Mouse (Mus musculus): ENCODE data around the gene Myo1e.
"Not testable (repeated sequence)": the region's sequence is repeated elsewhere in the genome, so short reads cannot be mapped to it uniquely, and the experiment has no call there.

The Myo1e gene

DNA sequence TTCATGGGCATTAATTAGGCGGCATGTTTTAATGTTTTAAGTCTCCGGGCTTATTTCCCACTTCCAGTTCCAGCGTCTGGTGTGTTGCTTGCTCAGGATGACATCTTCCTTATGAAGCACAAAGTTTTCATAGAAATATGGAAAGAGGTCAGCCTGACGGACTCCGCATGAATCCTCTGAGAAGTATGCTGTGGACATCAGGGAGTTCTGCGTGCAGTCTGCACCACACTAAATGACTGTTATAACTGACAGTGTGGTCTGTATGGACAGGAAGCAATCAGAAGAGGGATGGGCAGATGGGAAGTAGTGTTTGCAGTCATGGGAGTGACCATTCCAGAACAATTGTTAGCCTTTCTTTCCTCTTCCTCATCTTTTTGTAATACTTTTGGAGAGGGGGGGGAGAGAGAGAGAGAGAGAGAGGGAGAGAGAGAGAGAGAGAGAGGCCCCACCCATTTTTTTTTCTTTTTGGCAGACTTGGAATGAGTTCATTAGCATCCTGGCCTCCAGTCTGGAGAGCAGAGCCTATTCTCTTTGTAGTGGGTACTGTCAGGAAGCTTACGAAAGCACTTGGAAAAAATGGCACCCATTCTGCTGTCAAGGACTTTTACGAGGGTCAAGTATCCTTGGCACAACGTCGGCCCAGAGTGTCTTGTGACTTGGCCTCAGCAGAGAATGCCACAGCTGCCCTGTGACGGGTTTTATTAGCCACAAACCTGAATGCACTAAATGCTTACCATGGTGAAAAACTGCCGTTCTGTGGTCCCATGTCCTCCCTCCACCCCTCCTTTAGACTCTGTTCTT lies 42.9 kb downstream of the Myo1e start:
- no peak for DNase-seq (ENCODE audit: low spot score in 2 of 2)

DNA sequence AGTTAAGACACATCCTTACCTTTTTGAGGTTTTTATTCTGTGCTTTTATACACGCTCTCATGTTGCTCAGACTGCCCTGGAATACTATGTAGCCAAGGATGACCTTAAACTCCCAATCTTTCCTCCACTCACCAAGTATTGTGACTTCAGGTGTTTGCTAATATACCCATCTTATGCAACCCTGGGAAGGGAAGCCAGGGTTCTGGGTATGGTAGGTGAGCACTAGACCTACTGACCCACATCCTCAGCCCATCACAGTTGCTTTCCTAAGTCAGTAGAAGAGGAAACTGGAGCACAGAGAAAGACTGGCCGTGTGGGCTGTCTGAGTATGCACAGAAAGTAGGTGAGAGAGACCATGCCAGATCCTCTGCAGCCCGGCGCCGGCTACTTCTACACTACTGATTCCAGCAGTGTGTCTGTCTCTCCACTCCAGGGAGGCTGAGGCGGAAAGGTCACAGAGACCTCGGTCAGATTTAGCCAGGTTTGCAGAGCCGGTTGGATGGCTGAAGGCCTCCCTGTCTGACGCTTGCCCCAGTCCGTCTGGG lies 44.4 kb downstream of the Myo1e start:
- no peak for DNase-seq (ENCODE audit: low spot score in 2 of 2)

DNA sequence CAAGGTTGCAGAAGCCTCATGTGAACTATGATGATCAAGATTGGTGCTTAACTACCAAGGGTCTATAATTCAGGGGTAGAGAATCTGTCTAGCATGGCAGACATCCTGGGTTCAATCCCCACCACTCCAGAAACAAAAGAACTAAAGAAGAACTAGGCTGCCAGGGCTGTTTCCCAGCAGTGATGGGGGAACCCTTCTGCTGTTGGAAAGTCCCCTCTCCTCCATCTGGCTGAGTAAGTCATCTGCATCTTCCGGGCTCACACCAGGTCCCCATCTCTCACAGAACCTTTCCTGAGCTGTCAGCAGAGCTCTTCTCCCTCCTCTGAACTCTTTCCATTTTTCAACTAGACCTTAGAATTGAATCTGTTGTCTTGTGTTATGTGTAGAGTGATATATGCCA lies 45.9 kb downstream of the Myo1e start:
- DNase-seq (ENCODE audit: low spot score in 2 of 2): no peak

DNA sequence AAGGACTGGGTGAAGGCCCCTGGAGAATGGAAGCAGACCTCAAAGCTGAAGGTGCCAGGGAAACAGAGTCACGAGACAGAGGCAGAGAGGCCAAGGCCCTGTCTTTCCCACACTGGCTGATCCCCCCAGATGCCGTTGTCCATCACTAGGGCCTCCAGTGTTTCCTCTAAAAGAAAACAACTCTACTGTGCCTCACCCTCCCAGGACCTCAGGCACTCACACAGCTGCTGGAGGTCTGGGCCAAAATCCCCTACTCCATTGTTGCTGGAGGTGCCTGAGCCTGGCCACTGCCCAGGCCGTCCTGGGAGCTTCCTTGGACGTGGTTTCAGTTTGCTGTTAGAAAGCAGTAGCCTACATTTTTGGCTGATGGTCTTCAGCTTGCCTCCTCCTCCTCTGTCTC lies 47.9 kb downstream of the Myo1e start:
- no peak for DNase-seq (ENCODE audit: low spot score in 2 of 2)

DNA sequence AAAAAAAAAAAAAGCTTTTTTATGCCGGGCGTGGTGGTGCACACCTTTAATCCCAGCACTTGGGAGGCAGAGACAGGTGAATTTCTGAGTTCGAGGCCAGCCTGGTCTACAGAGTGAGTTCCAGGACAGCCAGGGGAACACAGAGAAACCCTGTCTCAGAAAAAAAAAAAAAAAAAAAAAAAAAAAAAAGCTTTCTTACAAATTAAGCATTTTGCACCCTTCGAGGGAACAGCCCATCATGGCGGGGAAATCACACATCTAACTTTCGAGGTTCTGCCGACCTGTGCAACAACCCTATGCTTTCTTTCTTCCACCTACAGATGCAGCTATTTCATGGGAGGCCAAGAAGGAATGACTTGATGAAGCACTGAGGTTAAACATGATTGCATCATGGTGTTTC lies 48.9 kb downstream of the Myo1e start:
- DNase-seq (ENCODE audit: low spot score in 2 of 2): not testable (repeated sequence)

DNA sequence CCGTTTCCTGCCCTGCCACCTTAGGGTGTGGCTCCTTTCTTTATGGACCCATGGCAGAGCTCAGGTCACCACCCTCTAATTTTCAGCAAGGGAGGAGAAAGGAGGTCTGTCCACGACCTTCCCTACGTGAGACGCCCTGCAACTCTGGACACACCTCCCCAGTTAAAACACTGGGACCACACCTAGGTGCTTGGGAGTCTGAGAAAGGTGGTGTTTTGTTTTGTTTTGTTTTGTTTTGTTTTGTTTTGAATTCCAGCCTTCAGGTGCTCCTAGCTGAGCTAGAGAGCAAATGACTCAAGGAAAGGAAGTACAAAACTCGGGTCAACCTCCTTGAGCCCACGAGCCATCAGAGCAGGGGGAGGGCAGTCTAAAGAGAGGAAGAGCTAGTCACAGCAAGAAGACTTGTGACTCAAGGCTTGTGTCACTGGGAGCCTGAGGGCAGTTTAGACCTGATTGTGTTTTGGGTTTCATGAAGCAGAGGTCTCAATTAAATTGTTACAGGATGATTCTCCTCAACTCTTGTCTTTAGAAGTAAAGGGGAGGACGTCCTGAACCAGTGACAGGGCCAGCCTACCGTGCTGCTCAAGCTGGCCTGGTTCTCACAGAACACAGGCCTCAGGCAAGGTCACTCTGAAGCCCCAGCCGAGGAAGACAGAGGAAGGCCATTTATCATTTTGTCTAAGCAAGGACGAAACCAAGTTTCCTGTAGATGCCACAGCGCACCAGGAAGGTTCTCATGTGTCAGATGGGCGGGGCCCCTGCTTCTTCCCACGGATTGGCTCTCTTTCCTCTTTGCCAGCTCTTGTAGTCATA lies 50.3 kb downstream of the Myo1e start:
- DNase-seq (ENCODE audit: low spot score in 2 of 2): no peak

DNA sequence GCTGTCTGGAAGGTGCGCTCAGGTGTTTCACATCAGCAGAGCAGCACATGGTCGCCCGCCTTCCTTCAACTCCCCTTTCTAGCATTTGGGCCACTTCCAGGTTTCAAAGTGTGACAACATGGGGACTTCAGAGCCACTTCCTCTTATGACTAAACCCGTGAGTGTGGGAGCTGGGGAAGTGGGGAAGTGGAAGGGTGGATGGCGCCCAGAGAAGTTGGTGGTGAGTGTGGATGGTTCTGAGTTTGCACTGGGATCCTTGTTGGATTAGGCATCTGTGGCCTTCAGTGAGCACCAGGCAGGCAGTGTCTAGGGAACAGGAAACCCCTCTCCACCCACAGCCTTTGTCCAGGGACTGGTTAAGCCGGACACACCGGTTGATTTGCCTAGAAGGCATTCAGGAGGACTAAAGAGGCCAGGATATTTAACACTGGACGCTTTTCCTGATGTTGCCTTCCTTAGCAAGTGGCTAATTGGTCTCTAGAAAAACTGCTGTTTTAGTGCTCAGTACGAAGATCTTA lies 53.2 kb downstream of the Myo1e start:
- DNase-seq (ENCODE audit: low spot score in 2 of 2): no peak

DNA sequence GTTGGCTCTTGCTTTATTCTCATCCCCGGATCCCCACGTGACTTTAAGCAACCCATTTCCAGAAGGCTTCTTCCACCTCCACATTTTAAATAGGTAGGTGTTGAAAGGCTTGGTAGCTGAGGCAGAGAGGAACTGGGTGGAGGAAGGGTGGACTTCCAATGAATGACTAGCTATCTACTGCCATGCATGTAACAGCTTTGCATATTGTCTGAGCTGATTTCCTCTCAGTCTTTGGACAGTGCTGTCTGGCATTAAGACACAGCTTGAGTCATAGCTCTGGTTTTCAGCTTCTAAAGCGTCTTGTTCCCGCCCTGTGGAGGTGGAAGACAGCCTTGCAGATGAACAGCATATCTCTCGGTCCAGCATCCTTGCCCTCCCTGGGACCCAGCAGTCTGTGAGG lies 54.5 kb downstream of the Myo1e start:
- DNase-seq (ENCODE audit: low spot score in 2 of 2): no peak

DNA sequence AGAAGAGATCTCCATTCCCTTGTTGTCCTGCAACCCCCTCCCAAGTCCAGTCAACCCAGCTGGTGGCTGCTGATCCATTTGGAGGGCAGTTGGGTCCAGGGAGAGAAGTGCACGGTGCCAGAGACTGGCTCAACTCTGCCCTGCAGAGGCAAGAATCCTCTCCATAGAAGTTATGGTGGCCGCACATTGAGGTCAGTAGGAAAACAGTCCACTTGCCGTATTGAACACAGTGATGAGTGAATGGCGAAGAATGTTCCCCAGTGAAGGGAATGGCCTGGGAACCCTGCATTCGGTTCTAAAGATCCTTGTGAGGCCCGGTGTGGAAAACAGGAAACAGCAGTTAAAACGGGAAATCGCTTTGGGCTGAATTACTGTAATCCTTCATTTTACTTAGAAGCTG lies 56.0 kb downstream of the Myo1e start:
- no peak for DNase-seq (ENCODE audit: low spot score in 2 of 2)

DNA sequence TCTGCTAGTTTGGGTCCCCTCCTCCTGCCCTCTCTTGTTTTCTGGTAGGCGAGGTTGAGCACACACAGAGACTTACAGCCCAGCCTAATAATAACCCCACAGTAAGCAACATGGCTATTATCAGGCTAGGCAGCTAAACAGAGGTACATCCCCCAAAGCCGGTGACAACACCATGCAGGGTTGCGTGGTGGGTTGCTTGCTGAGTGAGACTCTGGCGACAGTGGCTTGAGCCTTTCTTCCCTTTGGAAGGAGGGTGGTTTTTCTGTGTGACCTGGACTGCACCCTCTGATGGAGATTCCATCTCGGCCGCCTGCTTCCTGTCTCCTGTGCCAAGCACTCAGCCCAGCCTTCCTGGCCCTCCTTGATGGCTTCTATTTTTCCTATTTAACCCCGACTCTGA lies 56.6 kb downstream of the Myo1e start:
- DNase-seq (ENCODE audit: low spot score in 2 of 2): no peak

DNA sequence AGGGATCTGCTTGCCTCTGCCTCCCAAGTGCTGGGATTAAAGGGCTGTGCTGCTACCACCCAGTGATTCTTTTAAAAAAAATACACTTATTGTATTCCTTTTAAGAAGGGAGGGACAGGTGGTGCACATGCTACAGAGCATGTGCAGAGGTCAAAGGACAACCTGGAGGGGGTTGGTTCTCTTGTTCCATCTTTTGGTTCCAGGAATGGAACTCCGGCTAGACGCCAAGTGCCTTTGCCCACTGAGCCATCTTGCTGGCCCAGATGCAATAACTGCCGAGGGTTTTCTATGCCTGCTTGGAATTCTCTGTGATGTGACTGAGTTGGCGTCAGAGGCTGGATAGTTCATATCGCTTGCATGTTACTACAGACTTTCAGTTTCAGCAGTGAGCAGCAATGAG lies 58.4 kb downstream of the Myo1e start:
- DNase-seq (ENCODE audit: low spot score in 2 of 2): no peak

DNA sequence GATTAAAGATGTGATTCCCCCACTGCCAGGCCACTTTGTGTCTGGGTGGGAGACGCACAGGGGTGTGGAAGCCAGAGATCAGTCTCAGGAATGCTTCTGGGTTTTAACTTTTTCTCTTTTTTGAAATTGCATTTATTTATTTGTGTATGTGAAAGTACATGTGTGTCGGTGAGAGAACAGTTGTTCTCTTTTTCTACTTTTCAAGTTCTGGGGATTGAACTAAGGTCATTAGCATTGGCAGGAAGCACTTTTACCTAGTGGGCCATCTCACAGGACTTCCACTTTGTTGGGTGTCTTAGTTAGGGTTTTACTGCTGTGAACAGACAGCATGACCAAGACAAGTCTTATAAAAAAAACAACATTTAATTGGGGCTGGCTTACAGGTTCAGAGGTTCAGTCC lies 59.0 kb downstream of the Myo1e start:
- no peak for DNase-seq (ENCODE audit: low spot score in 2 of 2)

DNA sequence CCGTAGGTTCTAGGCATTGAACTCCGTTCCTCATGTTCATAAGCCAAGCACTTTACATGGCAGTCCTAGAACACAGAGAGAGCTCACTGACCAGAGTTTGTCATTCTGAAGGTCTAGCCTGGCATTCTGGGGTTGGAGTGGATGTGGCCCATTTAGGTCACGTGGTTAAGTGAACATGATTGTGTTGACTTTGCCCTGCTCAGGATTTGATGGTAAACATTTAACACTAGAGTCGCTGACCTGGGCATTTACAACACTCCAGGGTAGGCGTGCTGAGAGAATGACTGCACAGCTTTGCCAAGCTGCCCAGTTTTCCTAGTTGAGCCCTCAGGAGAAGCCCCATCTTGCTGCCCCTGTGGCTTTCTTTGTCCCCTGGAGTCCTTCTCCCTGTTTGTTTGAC lies 60.0 kb downstream of the Myo1e start:
- DNase-seq (ENCODE audit: low spot score in 2 of 2): no peak

DNA sequence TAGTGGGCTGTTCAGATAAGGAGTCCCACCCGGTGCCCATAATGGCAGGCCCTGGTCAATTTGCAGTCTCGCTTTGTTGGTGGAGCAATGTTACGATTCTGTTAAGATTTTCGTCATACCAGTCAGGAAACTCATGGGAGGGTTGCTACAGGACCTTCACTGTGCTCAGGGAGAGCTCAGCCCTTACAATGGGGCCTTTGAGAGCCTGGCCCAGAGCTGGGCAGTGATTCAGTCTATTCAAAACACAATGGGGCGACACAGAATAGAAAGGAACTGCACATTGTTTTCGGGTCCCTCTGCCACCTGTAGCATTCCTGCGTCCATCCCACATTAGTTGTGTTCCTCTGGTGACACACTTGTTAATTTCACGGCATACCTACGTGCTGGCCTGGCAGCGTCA lies 62.2 kb downstream of the Myo1e start:
- no peak for DNase-seq (ENCODE audit: low spot score in 2 of 2)

DNA sequence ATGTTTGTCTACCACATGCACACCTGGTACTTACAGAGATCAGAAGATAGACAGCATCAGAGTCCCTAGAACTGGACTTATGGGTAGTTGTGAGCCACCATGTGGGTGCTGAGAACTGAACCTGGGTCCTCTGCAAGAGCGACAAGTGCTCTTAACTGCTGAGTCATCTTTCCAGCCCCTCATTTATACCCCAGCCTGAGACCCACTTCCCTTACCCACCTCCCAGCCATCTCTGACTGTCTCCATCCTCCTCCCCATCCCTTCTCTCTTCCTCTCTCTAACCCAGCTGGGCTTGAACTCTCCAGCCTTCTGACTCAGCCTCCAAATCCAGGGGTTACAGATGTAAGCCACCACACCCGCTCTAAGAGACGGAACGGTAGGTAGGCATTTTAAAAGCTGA lies 63.3 kb downstream of the Myo1e start:
- DNase-seq (ENCODE audit: low spot score in 2 of 2): no peak

DNA sequence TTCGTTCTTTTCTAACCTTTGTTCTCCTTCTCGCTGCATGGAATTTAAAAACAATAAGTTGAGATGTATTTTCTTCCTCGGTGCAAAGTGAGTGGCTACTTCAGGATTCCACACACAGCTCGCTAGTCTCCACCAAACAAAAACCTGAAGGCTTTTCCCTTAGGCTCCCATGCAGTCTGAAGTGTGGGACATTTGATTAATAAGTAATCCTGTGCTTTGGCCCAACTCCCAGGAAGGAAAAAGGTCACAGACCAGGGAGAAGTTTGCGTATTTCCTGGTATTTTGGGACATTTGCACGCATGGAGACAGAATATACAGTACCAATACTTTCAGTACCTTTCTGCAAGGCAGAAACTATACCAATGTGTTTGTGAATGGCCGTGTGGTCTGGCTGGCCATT lies 64.0 kb downstream of the Myo1e start:
- no peak for DNase-seq (ENCODE audit: low spot score in 2 of 2)

DNA sequence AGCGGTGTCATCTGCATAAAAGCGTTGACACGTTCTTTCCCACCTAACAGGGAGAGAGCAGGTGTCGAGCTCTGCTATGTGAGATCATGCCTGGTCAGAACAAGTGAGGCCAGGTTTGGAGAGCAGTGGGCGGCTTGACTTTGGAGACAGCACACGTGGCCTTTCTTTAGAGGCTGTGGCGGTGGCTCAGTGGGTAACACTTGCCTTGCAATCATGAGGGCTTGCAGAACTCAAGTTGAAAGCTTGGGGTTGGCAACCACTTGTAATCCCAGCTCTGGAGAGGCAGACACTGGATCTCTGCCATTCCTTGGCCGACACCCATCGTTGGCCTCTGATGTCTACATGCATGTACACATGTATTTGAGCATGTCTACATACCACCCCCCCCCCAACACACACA lies 64.5 kb downstream of the Myo1e start:
- DNase-seq (ENCODE audit: low spot score in 2 of 2): no peak

DNA sequence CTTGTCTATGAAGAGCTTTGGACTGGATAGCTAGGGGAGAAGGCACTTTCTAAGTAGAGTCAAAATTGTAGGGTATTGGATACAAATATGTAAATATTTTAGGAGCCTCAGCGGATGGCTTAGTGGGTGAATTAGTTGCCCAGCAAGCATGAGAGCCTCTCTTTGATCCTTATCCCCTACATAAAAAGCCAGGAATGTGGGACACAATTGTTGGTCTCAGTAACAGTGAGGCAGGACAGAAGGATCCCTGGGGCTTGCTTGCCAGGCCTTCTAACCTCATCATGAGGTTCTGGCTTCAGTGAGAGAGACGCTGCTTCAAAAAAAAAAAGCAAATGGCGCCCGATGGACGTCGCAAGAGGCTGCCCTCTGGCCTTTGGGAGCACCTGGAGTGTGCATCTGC lies 66.9 kb downstream of the Myo1e start:
- no peak for DNase-seq (ENCODE audit: low spot score in 2 of 2)

DNA sequence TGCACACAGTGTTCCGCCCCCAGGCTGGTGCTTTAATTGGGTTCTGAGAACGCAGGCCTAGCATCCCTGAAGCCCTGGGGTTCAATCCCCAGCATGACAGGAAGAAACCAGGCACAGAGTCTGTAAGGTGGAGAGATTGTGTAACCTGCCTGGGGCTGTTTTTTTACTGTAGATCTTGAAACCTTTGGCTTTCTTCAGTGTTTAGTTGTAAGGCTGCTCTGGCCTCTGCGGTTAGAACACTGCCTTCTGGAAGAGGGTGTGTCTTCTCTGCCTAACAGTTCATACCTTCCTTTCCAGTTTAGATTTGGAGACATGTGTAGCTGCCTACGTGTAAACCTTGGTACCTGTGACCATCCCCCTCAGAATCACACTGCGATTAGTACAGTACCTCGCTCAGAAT lies 67.3 kb downstream of the Myo1e start:
- no peak for DNase-seq (ENCODE audit: low spot score in 2 of 2)

DNA sequence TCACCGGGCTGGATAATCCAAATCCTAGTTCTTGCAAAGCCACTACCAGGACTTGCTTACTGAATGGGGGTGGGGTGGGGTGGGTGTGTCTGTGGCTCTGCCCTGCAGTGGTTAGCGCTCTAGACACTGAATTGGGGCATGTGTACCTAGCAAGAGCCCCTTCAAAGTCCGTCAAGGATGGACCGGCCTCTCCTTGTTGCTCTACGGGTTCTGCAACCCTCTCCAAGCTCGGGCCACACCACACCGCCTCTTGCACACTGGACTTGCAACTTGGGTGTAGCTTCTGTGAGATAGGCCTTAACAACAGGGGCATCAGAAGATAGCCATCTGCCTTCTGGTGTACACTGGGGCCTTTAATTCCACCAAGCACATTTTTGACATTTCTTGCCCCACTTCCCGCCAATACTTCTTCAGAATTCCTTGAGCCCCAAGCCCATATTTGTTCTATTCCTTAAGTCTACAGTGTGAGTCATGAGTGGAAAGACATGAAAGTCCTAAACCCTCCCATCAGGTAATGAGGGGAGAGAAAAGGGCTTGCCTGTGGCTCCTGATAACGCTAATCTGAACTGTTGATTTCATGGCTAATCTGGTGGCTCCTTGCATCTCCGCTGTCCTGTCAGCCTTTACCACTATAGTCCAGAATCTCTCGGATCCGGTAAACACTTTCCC lies 67.9 kb downstream of the Myo1e start:
- no peak for DNase-seq (ENCODE audit: low spot score in 2 of 2)

DNA sequence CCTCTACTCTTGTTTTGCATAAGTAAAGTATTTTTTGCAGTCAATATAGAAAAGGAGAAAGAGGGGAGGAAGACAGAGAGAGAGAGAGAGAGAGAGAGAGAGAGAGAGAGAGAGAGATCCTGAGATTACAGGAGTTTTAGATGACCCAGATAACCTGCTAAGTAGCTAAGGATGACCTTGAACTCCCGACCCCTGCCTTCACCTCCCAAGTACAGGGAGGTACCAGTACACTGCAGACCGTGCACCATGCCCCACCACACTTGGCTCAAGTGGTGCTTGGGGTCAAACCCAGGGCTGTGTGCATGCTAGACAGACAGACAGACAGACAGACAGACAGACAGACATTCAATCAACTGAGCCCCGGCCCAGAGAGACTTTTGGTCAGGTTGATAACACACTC lies 69.9 kb downstream of the Myo1e start:
- DNase-seq (ENCODE audit: low spot score in 2 of 2): no peak

DNA sequence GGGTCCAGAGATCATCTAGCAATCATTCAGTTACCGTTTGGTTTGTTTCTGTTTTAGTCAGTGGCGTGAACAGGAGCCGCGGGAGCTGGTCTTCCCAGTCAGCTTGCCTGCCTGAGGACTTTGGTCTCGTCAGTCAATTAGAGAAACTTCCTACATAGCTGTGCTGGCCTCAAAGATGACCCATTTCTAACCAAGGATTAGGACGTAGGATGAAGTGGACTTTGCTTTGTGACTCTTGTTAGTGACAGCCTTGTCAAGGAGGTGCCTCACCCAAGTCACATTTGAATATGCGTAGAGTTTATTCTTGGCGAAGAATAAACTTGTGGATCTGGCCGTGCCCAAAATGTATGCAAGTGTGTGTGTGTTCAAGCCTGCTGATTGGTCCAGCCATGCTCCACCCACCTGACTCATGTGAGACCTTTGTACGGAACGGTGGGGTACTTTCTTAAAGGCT lies 70.4 kb downstream of the Myo1e start:
- DNase-seq (ENCODE audit: low spot score in 2 of 2): no peak
